Mouse (Mus musculus): Measurements from ENCODE around the gene Olfr1341. TPM values are rescaled to one million over a fixed set of nuclear protein-coding genes. Genes with fewer than 3 reads are reported as not detected.

Olfr1341 gene
- polyA plus RNA-seq, 1 experiment from 2014 or later = not detected

- no peak for ATAC-seq (ENCODE audit: low read depth)
- 7% methylated on average over 11 of the region's 11 CpGs for WGBS (ENCODE audit: insufficient replicate concordance)
- H3K9me3 ChIP-seq (replicated peaks) = no peaks in the 10 kb centered on the region
These were observed 37.8 kb downstream of the Olfr1341 start for GRCm38 (mm10) chr4:118740988-118741698.

GRCm38 (mm10) chr4:118741881-118742280, 38.6 kb downstream of the Olfr1341 start:
- H3K4me3 ChIP-seq (replicated peaks) = no peak overlapping the region
- no peaks in the 10 kb centered on the region for H3K36me3 ChIP-seq
- no peaks in the 10 kb centered on the region; the same call in 1 of the 2 replicates for H3K9me3 ChIP-seq (replicated peaks)
- peaks cover 21% of the 10 kb centered on the region for H3K27me3 ChIP-seq
- WGBS (ENCODE audit: insufficient replicate concordance) = 11% methylated on average over 16 of the region's 16 CpGs
- DNase-seq (no peak), ATAC-seq (ENCODE audit: low read depth) (no peak)
- H3K4me2 ChIP-seq = no peak overlapping the region
- H3K9ac ChIP-seq = no peak overlapping the region
- no peaks in the 10 kb centered on the region for H3K4me1 ChIP-seq (replicated peaks)
- no peak overlapping the region for H3K27ac ChIP-seq

More at GRCm38 (mm10) chr4:118740988-118741698, 37.8 kb downstream of the Olfr1341 start:
- no peaks in the 10 kb centered on the region for H3K36me3 ChIP-seq
- H3K4me2 ChIP-seq = no peak overlapping the region
- no peak overlapping the region for H3K4me3 ChIP-seq (replicated peaks)
- DNase-seq = no peak
- H3K9ac ChIP-seq = no peak overlapping the region
- no peak overlapping the region for H3K27ac ChIP-seq
- no peaks in the 10 kb centered on the region for H3K4me1 ChIP-seq (replicated peaks)
- peaks cover 21% of the 10 kb centered on the region for H3K27me3 ChIP-seq

GRCm38 (mm10) chr4:118758637-118759036, 55.3 kb downstream of the Olfr1341 start, which contains the start of gene Olfr1338:
Gene Olfr1338 (minus strand): TSS chr4:118758737.
- Histone ChIP-seq H3K27ac (no peak within 1 kb of the TSS), H3K36me3 (no peaks in the 10 kb centered on the region), H3K4me2 (no peak within 1 kb of the TSS), H3K9ac (no peak within 1 kb of the TSS), H3K4me1 (replicated peaks) (no peaks in the 10 kb centered on the region), H3K9me3 (replicated peaks) (no peaks in the 10 kb centered on the region), H3K4me3 (replicated peaks) (no peak within 1 kb of the TSS), H3K27me3 (no peaks in the 10 kb centered on the region)
- DNase-seq = no peak
- WGBS (ENCODE audit: insufficient replicate concordance) = 52% methylated on average over 1 of the region's 1 CpGs
- no peak for ATAC-seq (ENCODE audit: low read depth)

Other genes with a start within 250 kb of the Olfr1341 start
- 10.8 and 10.9 TPM in 2 replicates for gene Mpl, start 246.0 kb upstream of the Olfr1341 start, polyA plus RNA-seq (2015; fragmentation: Nextera tagmentation; extraction: Ambion mirVana)
- 7.0 and 8.0 TPM in 2 replicates for gene Tie1, start 213.5 kb upstream of the Olfr1341 start, polyA plus RNA-seq (2015; fragmentation: Nextera tagmentation; extraction: Ambion mirVana)
- 5.2 and 5.6 TPM in 2 replicates for gene 2610528J11Rik, start 176.5 kb upstream of the Olfr1341 start, polyA plus RNA-seq (2015; fragmentation: Nextera tagmentation; extraction: Ambion mirVana)
- 0.80 and 0.88 TPM in 2 replicates for gene Tmem125, start 159.5 kb upstream of the Olfr1341 start, polyA plus RNA-seq (2015; fragmentation: Nextera tagmentation; extraction: Ambion mirVana)
- gene Cfap57, start 82.7 kb upstream of the Olfr1341 start, polyA plus RNA-seq (2015; fragmentation: Nextera tagmentation; extraction: Ambion mirVana) = 1.2 and 1.3 TPM in 2 replicates
- 122 and 144 TPM in 2 replicates for gene Ebna1bp2, start 82.7 kb upstream of the Olfr1341 start, polyA plus RNA-seq (2015; fragmentation: Nextera tagmentation; extraction: Ambion mirVana)
- not detected in 2 replicates for gene Olfr62, start 44.6 kb upstream of the Olfr1341 start, polyA plus RNA-seq (2015; fragmentation: Nextera tagmentation; extraction: Ambion mirVana)
- gene Olfr1342, start 10.8 kb upstream of the Olfr1341 start, polyA plus RNA-seq (2015; fragmentation: Nextera tagmentation; extraction: Ambion mirVana) = not detected in 2 replicates
- not detected in 2 replicates for gene Olfr1340, start 16.6 kb downstream of the Olfr1341 start, polyA plus RNA-seq (2015; fragmentation: Nextera tagmentation; extraction: Ambion mirVana)
- not detected in 2 replicates for gene Olfr1339, start 28.7 kb downstream of the Olfr1341 start, polyA plus RNA-seq (2015; fragmentation: Nextera tagmentation; extraction: Ambion mirVana)
- gene Olfr1338, start 55.2 kb downstream of the Olfr1341 start, polyA plus RNA-seq (2015; fragmentation: Nextera tagmentation; extraction: Ambion mirVana) = not detected in 2 replicates
- gene Olfr1337, start 79.1 kb downstream of the Olfr1341 start, polyA plus RNA-seq (2015; fragmentation: Nextera tagmentation; extraction: Ambion mirVana) = not detected in 2 replicates
- not detected in 2 replicates for gene Olfr1335, start 106.4 kb downstream of the Olfr1341 start, polyA plus RNA-seq (2015; fragmentation: Nextera tagmentation; extraction: Ambion mirVana)
- not detected in 2 replicates for gene Olfr1333, start 132.8 kb downstream of the Olfr1341 start, polyA plus RNA-seq (2015; fragmentation: Nextera tagmentation; extraction: Ambion mirVana)
- gene Olfr1331, start 161.1 kb downstream of the Olfr1341 start, polyA plus RNA-seq (2015; fragmentation: Nextera tagmentation; extraction: Ambion mirVana) = not detected in 2 replicates
- gene Olfr1330, start 185.1 kb downstream of the Olfr1341 start, polyA plus RNA-seq (2015; fragmentation: Nextera tagmentation; extraction: Ambion mirVana) = not detected in 2 replicates
- not detected in 2 replicates for gene Olfr1329, start 213.9 kb downstream of the Olfr1341 start, polyA plus RNA-seq (2015; fragmentation: Nextera tagmentation; extraction: Ambion mirVana)
- not detected in 2 replicates for gene Olfr1328, start 235.1 kb downstream of the Olfr1341 start, polyA plus RNA-seq (2015; fragmentation: Nextera tagmentation; extraction: Ambion mirVana)

Data from liver, embryonic 13.5 days (tissue).